Mouse (Mus musculus) hindbrain, embryonic 15.5 days (tissue): ENCODE data around the gene Rpl19. TPM values are rescaled to one million over a fixed set of nuclear protein-coding genes. Genes with fewer than 3 reads are reported as not detected.
A peak's percentile ranks its signal among the peaks of the same experiment; 100 is the strongest.

Experiments used
- ATAC-seq: fragments of 200-750 bp; cut with Nextera tagmentation; 2 replicates; pipeline ENCODE4 v1.8.0; 2017; ENCODE audit warnings: low read depth, moderate number of reproducible peaks, moderate TSS enrichment; ENCODE audit not compliant: low FRiP score
- H3K27ac ChIP-seq: fragments of 300-500 bp; sonication (generic); replicated peaks from 2 replicates; pipeline ENCODE4 v1.5.1; 2015; ENCODE audit warnings: mild to moderate bottlenecking, inconsistent platforms
- H3K27me3 ChIP-seq: fragments of 300-500 bp; sonication (generic); 2 replicates; pipeline ENCODE4 v1.6.1; 2015; ENCODE audit warnings: control low read depth, inconsistent platforms
- H3K36me3 ChIP-seq: fragments of 300-500 bp; sonication (generic); 2 replicates; pipeline ENCODE4 v1.6.1; 2015; ENCODE audit warnings: control low read depth, inconsistent platforms
- H3K4me1 ChIP-seq: fragments of 300-500 bp; sonication (generic); replicated peaks from 2 replicates; pipeline ENCODE4 v1.6.1; 2015; ENCODE audit warnings: control low read depth, inconsistent platforms
- H3K4me2 ChIP-seq: fragments of 300-500 bp; sonication (generic); 2 replicates; pipeline ENCODE4 v1.6.1; 2015; ENCODE audit warnings: moderate library complexity, mild to moderate bottlenecking, inconsistent platforms
- H3K4me3 ChIP-seq: fragments of 300-500 bp; sonication (generic); 2 replicates; pipeline ENCODE4 v1.5.1; 2015; ENCODE audit warnings: mild to moderate bottlenecking, inconsistent platforms
- H3K9ac ChIP-seq: fragments of 300-500 bp; sonication (generic); 2 replicates; pipeline ENCODE4 v1.6.1; 2015; ENCODE audit warnings: inconsistent platforms
- H3K9me3 ChIP-seq: fragments of 300-500 bp; sonication (generic); 2 replicates; pipeline ENCODE4 v1.6.1; 2016; ENCODE audit warnings: control low read depth, inconsistent platforms
- WGBS: fragments of 180-500 bp; shearing (Covaris S2); methylation state at CpG from one replicate; pipeline ENCODE4 v1.1.7; 2015; 5-methylcytosine and 5-hydroxymethylcytosine counted together
- polyA plus RNA-seq: library from polyadenylated mRNA; unstranded; fragments of >200 nt; fragmentation: Nextera tagmentation; extraction: Ambion mirVana; gene quantifications from 2 replicates; pipeline ENCODE4 v1.2.1, GENCODE M21; 2015

Rpl19 gene
- polyA plus RNA-seq, 1 experiment from 2014 or later = 632 TPM

- H3K9ac ChIP-seq = peak overlapping the region; percentile 87
- H3K4me3 ChIP-seq = peak overlapping the region; percentile 77
- under 1% methylated on average over 42 of the region's 42 CpGs for WGBS
- ATAC-seq = peak; percentile 78
- H3K27me3 ChIP-seq = peaks cover 24% of the 10 kb centered on the region
- peak overlapping the region; percentile 87 for H3K4me2 ChIP-seq
- H3K9me3 ChIP-seq = no peaks in the 10 kb centered on the region
- no peaks in the 10 kb centered on the region for H3K36me3 ChIP-seq
- H3K4me1 ChIP-seq = peaks cover 30% of the 10 kb centered on the region
- peak overlapping the region; percentile 93 for H3K27ac ChIP-seq
These were observed 38.7 kb upstream of the Rpl19 start for GRCm38 (mm10) chr11:97987551-97988526.

- H3K9ac ChIP-seq = peak overlapping the region; percentile 87
- WGBS = 0% methylated on average over 26 of the region's 26 CpGs
- H3K4me1 ChIP-seq = peaks cover 30% of the 10 kb centered on the region
- peak overlapping the region; percentile 77 for H3K4me3 ChIP-seq
- peak; percentile 87 for ATAC-seq
- H3K27ac ChIP-seq = peak overlapping the region; percentile 93
- H3K4me2 ChIP-seq = peak overlapping the region; percentile 87
- H3K27me3 ChIP-seq = peaks cover 24% of the 10 kb centered on the region
- H3K9me3 ChIP-seq = no peaks in the 10 kb centered on the region
- H3K36me3 ChIP-seq = no peaks in the 10 kb centered on the region
These were observed 37.9 kb upstream of the Rpl19 start for GRCm38 (mm10) chr11:97988530-97989096.

- ATAC-seq = no peak
- Histone ChIP-seq H3K27me3 (peaks cover 7% of the 10 kb centered on the region; the same call in 1 of the 2 replicates), H3K9ac (peak overlapping the region; percentile 31; the same call in 1 of the 2 replicates), H3K9me3 (no peaks in the 10 kb centered on the region), H3K4me2 (peak overlapping the region; percentile 84), H3K4me3 (peak overlapping the region; percentile 41), H3K36me3 (no peaks in the 10 kb centered on the region), H3K27ac (no peak overlapping the region), H3K4me1 (peaks cover 28% of the 10 kb centered on the region)
- WGBS = 9% methylated on average over 13 of the region's 13 CpGs
These were observed 31.9 kb upstream of the Rpl19 start for GRCm38 (mm10) chr11:97994539-97995100.

- Histone ChIP-seq H3K36me3 (no peaks in the 10 kb centered on the region), H3K4me3 (peak within 1 kb of the TSS; percentile 41), H3K4me2 (peak within 1 kb of the TSS; percentile 84), H3K27ac (no peak within 1 kb of the TSS), H3K27me3 (peaks cover 7% of the 10 kb centered on the region; the same call in 1 of the 2 replicates), H3K4me1 (peaks cover 22% of the 10 kb centered on the region), H3K9ac (peak within 1 kb of the TSS; percentile 31), H3K9me3 (no peaks in the 10 kb centered on the region)
- peak; percentile 61 for ATAC-seq
- WGBS = 1% methylated on average over 26 of the region's 26 CpGs
These were observed 30.8 kb upstream of the Rpl19 start, which contains the start of gene Arl5c for GRCm38 (mm10) chr11:97995564-97996288. Arl5c (minus strand) TSS chr11:97996181.

- no peak overlapping the region for H3K4me2 ChIP-seq
- no peak overlapping the region for H3K27ac ChIP-seq
- H3K9me3 ChIP-seq = no peaks in the 10 kb centered on the region
- H3K4me1 ChIP-seq = peaks cover 26% of the 10 kb centered on the region
- H3K27me3 ChIP-seq = peaks cover 7% of the 10 kb centered on the region; the same call in 1 of the 2 replicates
- no peak overlapping the region for H3K9ac ChIP-seq
- ATAC-seq = no peak
- H3K36me3 ChIP-seq = no peaks in the 10 kb centered on the region
- no peak overlapping the region for H3K4me3 ChIP-seq
- 77% methylated on average over 1 of the region's 1 CpGs for WGBS
These were observed 29.8 kb upstream of the Rpl19 start for GRCm38 (mm10) chr11:97996691-97997090.

GRCm38 (mm10) chr11:97997387-97997960, 29.0 kb upstream of the Rpl19 start:
- Histone ChIP-seq H3K27ac (no peak overlapping the region), H3K27me3 (peaks cover 7% of the 10 kb centered on the region; the same call in 1 of the 2 replicates), H3K9me3 (no peaks in the 10 kb centered on the region), H3K4me2 (no peak overlapping the region), H3K4me1 (peaks cover 26% of the 10 kb centered on the region), H3K4me3 (no peak overlapping the region), H3K9ac (no peak overlapping the region), H3K36me3 (no peaks in the 10 kb centered on the region)
- 72% methylated on average over 8 of the region's 8 CpGs for WGBS
- ATAC-seq = no peak

- no peak for ATAC-seq
- Histone ChIP-seq H3K27ac (no peak overlapping the region), H3K27me3 (peaks cover 7% of the 10 kb centered on the region; the same call in 1 of the 2 replicates), H3K4me1 (peaks cover 33% of the 10 kb centered on the region), H3K9ac (no peak overlapping the region), H3K4me2 (no peak overlapping the region), H3K36me3 (peaks cover 5% of the 10 kb centered on the region; the same call in 1 of the 2 replicates), H3K9me3 (no peaks in the 10 kb centered on the region), H3K4me3 (no peak overlapping the region)
- whole genome bisulfite sequencing = 87% methylated on average over 11 of the region's 11 CpGs
These were observed 28.3 kb upstream of the Rpl19 start for GRCm38 (mm10) chr11:97998074-97998793.

GRCm38 (mm10) chr11:97998898-97999608, 27.5 kb upstream of the Rpl19 start:
- Histone ChIP-seq H3K27ac (no peak overlapping the region), H3K36me3 (peaks cover 7% of the 10 kb centered on the region), H3K9ac (no peak overlapping the region), H3K4me3 (no peak overlapping the region), H3K4me2 (no peak overlapping the region), H3K4me1 (peaks cover 40% of the 10 kb centered on the region), H3K27me3 (peaks cover 7% of the 10 kb centered on the region; the same call in 1 of the 2 replicates), H3K9me3 (no peaks in the 10 kb centered on the region)
- 73% methylated on average over 7 of the region's 7 CpGs for WGBS
- ATAC-seq = no peak

GRCm38 (mm10) chr11:97999748-98000147, 26.8 kb upstream of the Rpl19 start:
- Histone ChIP-seq H3K27ac (no peak overlapping the region), H3K4me2 (no peak overlapping the region), H3K4me1 (peaks cover 36% of the 10 kb centered on the region), H3K9me3 (no peaks in the 10 kb centered on the region), H3K9ac (no peak overlapping the region), H3K4me3 (no peak overlapping the region), H3K36me3 (peaks cover 14% of the 10 kb centered on the region), H3K27me3 (peaks cover under 1% of the 10 kb centered on the region; the same call in 1 of the 2 replicates)
- WGBS = 62% methylated on average over 5 of the region's 5 CpGs
- ATAC-seq = no peak

- Histone ChIP-seq H3K27ac (no peak overlapping the region), H3K27me3 (no peaks in the 10 kb centered on the region), H3K4me3 (no peak overlapping the region), H3K36me3 (peaks cover 21% of the 10 kb centered on the region), H3K9ac (no peak overlapping the region), H3K9me3 (no peaks in the 10 kb centered on the region), H3K4me2 (no peak overlapping the region), H3K4me1 (peaks cover 27% of the 10 kb centered on the region)
- no peak for ATAC-seq
- 47% methylated on average over 7 of the region's 7 CpGs for WGBS
These were observed 26.0 kb upstream of the Rpl19 start for GRCm38 (mm10) chr11:98000378-98001140.
